Mouse (Mus musculus): ENCODE results near the gene Prlr. TPM values are rescaled to one million over a fixed set of nuclear protein-coding genes. Genes with fewer than 3 reads are reported as not detected.

Gene Prlr
- 0.06 and 0.17 TPM in 2 replicates for polyA plus RNA-seq (2012; rRNA removed)

GRCm38 (mm10) chr15:10177083-10177482, at the start of gene Prlr:
Gene Prlr, plus strand, starts transcription at chr15:10177238.

GRCm38 (mm10) chr15:10325080-10325479, 148.0 kb downstream of the Prlr start, which contains the start of gene Gm21973:
Gene Gm21973, plus strand, starts transcription at chr15:10325380.

DNA sequence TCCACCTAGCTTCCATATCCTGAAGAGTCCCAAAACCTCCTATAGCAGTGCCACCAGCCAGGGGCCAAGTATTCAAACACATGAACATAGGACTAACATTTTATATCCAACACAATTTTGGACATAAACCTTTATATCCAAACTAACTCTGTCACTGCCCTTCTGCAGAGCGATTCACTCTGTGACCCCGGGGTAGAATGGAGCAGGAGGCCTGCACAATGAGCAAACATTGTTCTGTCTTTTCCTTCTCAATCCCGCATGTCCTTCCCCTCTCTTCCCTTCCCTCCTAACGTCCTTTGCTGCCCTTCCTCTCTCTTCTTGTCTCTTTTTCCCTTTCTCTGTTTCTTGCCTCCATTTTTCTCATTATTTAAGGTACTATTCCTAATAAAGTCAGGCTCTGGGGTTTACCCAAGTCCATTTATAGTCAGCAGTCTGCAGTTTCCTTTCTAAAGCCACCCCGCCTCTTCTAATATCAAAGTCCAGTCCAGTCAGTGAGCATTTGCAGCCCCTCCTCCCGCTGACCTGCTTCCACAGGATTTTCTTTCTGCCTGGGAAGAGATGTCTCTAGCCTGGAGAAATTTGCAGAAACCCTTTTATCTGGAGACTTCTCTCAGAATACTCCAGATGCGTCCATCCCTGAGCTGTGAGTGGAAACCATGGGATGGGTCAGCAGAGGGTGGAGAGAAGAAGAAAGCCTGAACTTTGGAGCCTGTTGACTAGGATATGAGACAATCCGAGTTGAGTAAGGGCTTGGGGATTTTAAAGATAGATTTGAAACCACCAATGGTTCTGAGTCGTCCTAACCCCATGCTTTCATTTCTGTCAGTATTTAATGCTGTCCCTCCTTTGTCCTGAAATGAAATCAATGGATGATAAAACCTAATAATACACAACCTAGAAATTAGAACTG, 181.3 kb downstream of the Prlr start, which contains the start of gene Agxt2:
Gene Agxt2 (plus strand): TSS at position 494 of the 910 bp plus-strand sequence.

Other genes starting within 250 kb of the Prlr start
- gene Gm21973, start 148.1 kb downstream of the Prlr start, polyA plus RNA-seq (2012; rRNA removed), result not detected in 2 replicates
- gene Agxt2, start 181.3 kb downstream of the Prlr start, polyA plus RNA-seq (2012; rRNA removed), result 0.16 and 0.64 TPM in 2 replicates

All from central nervous system, embryonic 11.5 days (tissue).